Mouse (Mus musculus) stomach, embryonic 14.5 days (tissue): ENCODE results near the gene Zfp383. TPM values are rescaled to one million over a fixed set of nuclear protein-coding genes. Genes with fewer than 3 reads are reported as not detected.
"Not testable (repeated sequence)": the region's sequence is repeated elsewhere in the genome, so short reads cannot be mapped to it uniquely, and the experiment has no call there.

Experiments used
- ATAC-seq: fragments of 200-750 bp; cut with Nextera tagmentation; 2 replicates; pipeline ENCODE4 v1.8.0; 2017; ENCODE audit warnings: low read depth, moderate TSS enrichment; ENCODE audit not compliant: insufficient number of reproducible peaks, insufficient read depth, low FRiP score
- H3K27ac ChIP-seq: fragments of 300-500 bp; sonication (generic); 2 replicates; pipeline ENCODE4 v1.5.1; 2014; ENCODE audit warnings: mild to moderate bottlenecking, low read length, moderate library complexity, mixed read lengths
- H3K27me3 ChIP-seq: fragments of 300-500 bp; sonication (generic); 2 replicates; pipeline ENCODE4 v1.6.1; 2014; ENCODE audit warnings: low read length, control low read depth, mixed read lengths; ENCODE audit not compliant: control insufficient read depth, insufficient read depth
- H3K36me3 ChIP-seq: fragments of 300-500 bp; sonication (generic); 2 replicates; pipeline ENCODE4 v1.6.1; 2014; ENCODE audit warnings: mild to moderate bottlenecking, control low read depth, low read length, moderate library complexity, mixed read lengths; ENCODE audit not compliant: control insufficient read depth, insufficient read depth
- H3K4me1 ChIP-seq: fragments of 300-500 bp; sonication (generic); 2 replicates; pipeline ENCODE4 v1.6.1; 2014; ENCODE audit warnings: low read length, control low read depth, mixed read lengths; ENCODE audit not compliant: control insufficient read depth, insufficient read depth
- H3K4me2 ChIP-seq: fragments of 300-500 bp; sonication (generic); replicated peaks from 2 replicates; pipeline ENCODE4 v1.6.1; 2014; ENCODE audit warnings: low read depth, low read length, control low read depth
- H3K4me3 ChIP-seq: fragments of 300-500 bp; sonication (generic); 2 replicates; pipeline ENCODE4 v1.5.1; 2014; ENCODE audit warnings: low read depth, low read length, control low read depth
- H3K9ac ChIP-seq: fragments of 300-500 bp; sonication (generic); replicated peaks from 2 replicates; pipeline ENCODE4 v1.6.1; 2014; ENCODE audit warnings: low read depth, mild to moderate bottlenecking, control low read depth, low read length, moderate library complexity, mixed read lengths
- H3K9me3 ChIP-seq: fragments of 300-500 bp; sonication (generic); 2 replicates; pipeline ENCODE4 v1.6.1; 2016; ENCODE audit warnings: low read depth, low read length, control low read depth; ENCODE audit not compliant: control insufficient read depth
- WGBS: fragments of 180-500 bp; shearing (Covaris S2); extraction: QIAGEN DNeasy Blood & Tissue Kit; methylation state at CpG from one replicate; pipeline ENCODE4 v1.1.7; 2014; 5-methylcytosine and 5-hydroxymethylcytosine counted together
- polyA plus RNA-seq: library from polyadenylated mRNA; unstranded; fragments of >200 nt; fragmentation: Nextera tagmentation; extraction: Ambion mirVana; gene quantifications from 2 replicates; pipeline ENCODE4 v1.2.1, GENCODE M21; 2014

The Zfp383 gene
- 6.7 and 8.0 TPM in 2 replicates for polyA plus RNA-seq

- Histone ChIP-seq H3K27ac (peak within 1 kb of the TSS; percentile 75), H3K36me3 (peaks cover 19% of the 10 kb centered on the region), H3K9me3 (no peaks in the 10 kb centered on the region), H3K27me3 (no peaks in the 10 kb centered on the region), H3K4me2 (peak within 1 kb of the TSS; percentile 55), H3K4me1 (peaks cover 10% of the 10 kb centered on the region; the same call in 1 of the 2 replicates), H3K4me3 (peak within 1 kb of the TSS; percentile 58), H3K9ac (peak within 1 kb of the TSS; percentile 70)
- peak; percentile 81 for ATAC-seq
- WGBS = under 1% methylated on average over 33 of the region's 33 CpGs
These were observed at the start of gene Zfp383 for GRCm38 (mm10) chr7:29908130-29908950. TSS of gene Zfp383 (plus strand) at chr7:29908223.

- Histone ChIP-seq H3K4me1 (peaks cover 5% of the 10 kb centered on the region), H3K9me3 (no peaks in the 10 kb centered on the region), H3K9ac (no peak within 1 kb of the TSS; the same call in 1 of the 2 replicates), H3K4me2 (peak within 1 kb of the TSS; percentile 49), H3K27me3 (no peaks in the 10 kb centered on the region), H3K27ac (no peak within 1 kb of the TSS), H3K4me3 (peak within 1 kb of the TSS; percentile 55), H3K36me3 (no peaks in the 10 kb centered on the region)
- ATAC-seq = peak; percentile 97
- WGBS = 4% methylated on average over 32 of the region's 32 CpGs
These were observed 48.2 kb upstream of the Zfp383 start, which contains the start of gene Zfp420 for GRCm38 (mm10) chr7:29859532-29860517. TSS of gene Zfp420 (plus strand) at chr7:29859979.

GRCm38 (mm10) chr7:29861660-29862059, 46.4 kb upstream of the Zfp383 start:
- no peak for ATAC-seq
- H3K4me1 ChIP-seq = peaks cover 5% of the 10 kb centered on the region
- H3K27me3 ChIP-seq = no peaks in the 10 kb centered on the region
- no peak overlapping the region for H3K9ac ChIP-seq
- H3K27ac ChIP-seq = no peak overlapping the region
- H3K4me3 ChIP-seq = no peak overlapping the region
- H3K4me2 ChIP-seq = no peak overlapping the region
- WGBS = 85% methylated on average over 7 of the region's 7 CpGs
- H3K36me3 ChIP-seq = no peaks in the 10 kb centered on the region
- no peaks in the 10 kb centered on the region for H3K9me3 ChIP-seq

- Histone ChIP-seq H3K9me3 (peaks cover 18% of the 10 kb centered on the region), H3K36me3 (peaks cover 19% of the 10 kb centered on the region), H3K4me2 (no peak overlapping the region), H3K4me1 (no peaks in the 10 kb centered on the region), H3K27me3 (no peaks in the 10 kb centered on the region), H3K27ac (no peak overlapping the region), H3K9ac (no peak overlapping the region), H3K4me3 (no peak overlapping the region)
- WGBS = 94% methylated on average over 10 of the region's 10 CpGs
- no peak for ATAC-seq
These were observed 33.8 kb upstream of the Zfp383 start for GRCm38 (mm10) chr7:29874256-29874655.

- H3K4me2 ChIP-seq, H3K27me3 ChIP-seq, H3K4me3 ChIP-seq, H3K9ac ChIP-seq, H3K4me1 ChIP-seq, H3K27ac ChIP-seq, ATAC-seq: not testable (repeated sequence)
- Histone ChIP-seq H3K9me3 (peaks cover 18% of the 10 kb centered on the region), H3K36me3 (peaks cover 19% of the 10 kb centered on the region)
- 90% methylated on average over 9 of the region's 9 CpGs for WGBS
These were observed 30.5 kb upstream of the Zfp383 start for GRCm38 (mm10) chr7:29877561-29877960.

GRCm38 (mm10) chr7:29880056-29880455, 28.0 kb upstream of the Zfp383 start:
- H3K4me3 ChIP-seq = no peak overlapping the region
- 75% methylated on average over 7 of the region's 7 CpGs for WGBS

GRCm38 (mm10) chr7:29880916-29881315, 27.1 kb upstream of the Zfp383 start:
- peaks cover under 1% of the 10 kb centered on the region; the same call in 1 of the 2 replicates for H3K36me3 ChIP-seq
- no peaks in the 10 kb centered on the region for H3K4me1 ChIP-seq
- H3K27ac ChIP-seq = no peak overlapping the region
- no peak for ATAC-seq
- no peak overlapping the region for H3K4me3 ChIP-seq
- H3K4me2 ChIP-seq = no peak overlapping the region
- WGBS = 86% methylated on average over 7 of the region's 7 CpGs
- H3K9me3 ChIP-seq = peaks cover 6% of the 10 kb centered on the region; the same call in 1 of the 2 replicates
- no peaks in the 10 kb centered on the region for H3K27me3 ChIP-seq
- H3K9ac ChIP-seq = no peak overlapping the region

More at GRCm38 (mm10) chr7:29880056-29880455, 28.0 kb upstream of the Zfp383 start:
- Histone ChIP-seq H3K27ac (no peak overlapping the region), H3K9me3 (peaks cover 8% of the 10 kb centered on the region), H3K4me2 (no peak overlapping the region), H3K9ac (no peak overlapping the region), H3K27me3 (no peaks in the 10 kb centered on the region), H3K36me3 (peaks cover 9% of the 10 kb centered on the region; the same call in 1 of the 2 replicates), H3K4me1 (no peaks in the 10 kb centered on the region)
- no peak for ATAC-seq

GRCm38 (mm10) chr7:29890501-29890900, 17.5 kb upstream of the Zfp383 start:
- no peaks in the 10 kb centered on the region for H3K4me1 ChIP-seq
- no peak overlapping the region for H3K4me2 ChIP-seq
- WGBS = 97% methylated on average over 7 of the region's 7 CpGs
- no peaks in the 10 kb centered on the region for H3K27me3 ChIP-seq
- H3K9ac ChIP-seq = no peak overlapping the region
- no peak for ATAC-seq
- no peak overlapping the region for H3K4me3 ChIP-seq
- H3K27ac ChIP-seq = no peak overlapping the region
- peaks cover 29% of the 10 kb centered on the region for H3K36me3 ChIP-seq
- H3K9me3 ChIP-seq = peaks cover 40% of the 10 kb centered on the region
